Mouse (Mus musculus): ENCODE measurements at regions not wholly inside any gene's neighbourhood (a gene's known extent, or its start where the extent isn't known, plus 50 kb on each side); places are given as distances from the start of the nearest gene placed in this dataset.

DNA sequence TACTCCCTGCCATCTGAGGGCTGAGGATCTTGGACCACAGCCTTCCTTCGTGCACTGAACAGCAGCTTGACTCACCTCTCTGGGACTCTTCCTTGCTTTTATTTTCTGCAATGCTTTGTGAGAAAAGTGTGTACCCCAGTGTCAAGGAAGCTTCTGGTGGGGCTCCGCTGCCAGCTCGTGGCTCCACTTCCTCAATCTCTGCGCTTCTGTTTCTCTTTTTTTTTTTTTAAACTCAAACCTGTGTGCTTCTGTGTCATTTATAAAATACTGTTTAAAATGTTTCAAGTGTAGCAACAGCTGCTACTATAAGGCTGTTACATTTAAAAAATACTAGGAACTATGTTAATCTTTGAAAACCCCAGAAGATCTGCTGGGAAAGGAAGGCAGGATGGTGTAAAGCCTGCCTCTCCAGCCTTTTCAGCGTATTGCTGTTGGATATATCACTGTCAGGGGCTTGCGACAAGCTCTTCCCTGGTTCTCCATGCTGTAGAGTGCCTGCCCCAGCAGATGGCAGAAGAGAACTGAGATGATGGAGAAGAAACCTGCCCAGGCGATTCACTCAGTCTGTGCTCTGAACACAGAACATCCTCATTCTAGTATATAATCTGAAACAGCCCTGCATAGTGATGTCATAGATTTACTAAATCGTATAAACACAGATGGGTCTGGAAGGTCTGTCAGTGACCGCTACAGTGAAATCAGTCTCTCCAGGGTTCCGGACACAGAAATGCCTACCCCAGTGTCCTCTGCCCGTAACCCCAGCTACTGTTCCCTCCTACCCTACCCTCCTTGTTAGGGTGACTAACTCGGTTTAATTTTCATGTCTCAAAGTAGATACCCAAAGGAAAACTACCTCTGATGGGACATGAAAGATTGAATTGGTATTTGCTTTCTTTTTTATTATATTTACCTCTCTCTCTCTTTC lies 61.8 kb upstream of the Sv2b start:
- TF ChIP-seq CTCF (IDR thresholded peaks at IDR 0.05; ENCODE audit: extremely low read depth, insufficient read length, insufficient replicate concordance, low read depth, low read length), result peak; percentile 73; the same call in 1 of the 2 replicates
- no peak for TF ChIP-seq POLR2A (IDR thresholded peaks at IDR 0.05; ENCODE audit: low read depth, low read length)

All from small intestine, adult 2 months (tissue).